Mouse (Mus musculus) midbrain, embryonic 10.5 days (tissue): ENCODE results near the gene Ino80b. TPM values are rescaled to one million over a fixed set of nuclear protein-coding genes. Genes with fewer than 3 reads are reported as not detected.

ENCODE experiments used
- DNase-seq: peaks from one replicate; pipeline ENCODE4 v3.0.0-alpha.2; 2017; ENCODE audit warnings: low spot score
- H3K27ac ChIP-seq: fragments of 300-500 bp; sonication (generic); replicated peaks from 2 replicates; pipeline ENCODE4 v1.5.1; 2016; ENCODE audit warnings: mild to moderate bottlenecking
- H3K27me3 ChIP-seq: fragments of 300-500 bp; sonication (generic); 2 replicates; pipeline ENCODE4 v1.6.1; 2016; ENCODE audit warnings: low read depth, mild to moderate bottlenecking; ENCODE audit not compliant: poor library complexity, severe bottlenecking
- H3K36me3 ChIP-seq: fragments of 300-500 bp; sonication (generic); 2 replicates; pipeline ENCODE4 v1.6.1; 2016; ENCODE audit warnings: mild to moderate bottlenecking, moderate library complexity
- H3K4me1 ChIP-seq: fragments of 300-500 bp; sonication (generic); 2 replicates; pipeline ENCODE4 v1.6.1; 2016
- H3K4me3 ChIP-seq: fragments of 300-500 bp; sonication (generic); 2 replicates; pipeline ENCODE4 v1.5.1; 2016; ENCODE audit warnings: mild to moderate bottlenecking, moderate library complexity
- H3K9me3 ChIP-seq: fragments of 300-500 bp; sonication (generic); replicated peaks from 2 replicates; pipeline ENCODE4 v1.6.1; 2016; ENCODE audit warnings: mild to moderate bottlenecking
- WGBS: fragments of 180-500 bp; shearing (Covaris S2); methylation state at CpG from one replicate; pipeline ENCODE4 v1.1.7; 2016; 5-methylcytosine and 5-hydroxymethylcytosine counted together
- microRNA counts: library from miRNA; unstranded; fragments of <30 nt; microRNA quantifications from one replicate; lab custom pipeline; 2017
- microRNA-seq: library from miRNA; unstranded; fragments of <30 nt; microRNA quantifications from one replicate; pipeline ENCODE4, GENCODE M21; 2017
- polyA plus RNA-seq: library from polyadenylated mRNA; unstranded; fragments of >200 nt; fragmentation: Nextera tagmentation; extraction: Ambion mirVana; gene quantifications from 2 replicates; pipeline ENCODE4 v1.2.1, GENCODE M21; 2016

Gene Ino80b
- polyA plus RNA-seq, 1 experiment from 2014 or later = 18.2 TPM

- Histone ChIP-seq H3K9me3 (no peaks in the 10 kb centered on the region), H3K27ac (no peak within 1 kb of the TSS), H3K27me3 (peaks cover 97% of the 10 kb centered on the region), H3K4me3 (peak within 1 kb of the TSS; percentile 40), H3K36me3 (peaks cover 10% of the 10 kb centered on the region), H3K4me1 (peaks cover 40% of the 10 kb centered on the region)
- no peak for DNase-seq
- WGBS = 2% methylated on average over 42 of the region's 42 CpGs
These were observed 38.9 kb downstream of the Ino80b start, which contains the start of gene Lbx2 for GRCm38 (mm10) chr6:83086121-83087035. Lbx2 (plus strand) TSS chr6:83086367.

GRCm38 (mm10) chr6:83084477-83084876, 40.8 kb downstream of the Ino80b start:
- H3K36me3 ChIP-seq = peaks cover 27% of the 10 kb centered on the region
- no peak overlapping the region for H3K4me3 ChIP-seq
- WGBS = 5% methylated on average over 6 of the region's 6 CpGs

GRCm38 (mm10) chr6:83083497-83083896, 41.7 kb downstream of the Ino80b start:
- no peak for DNase-seq
- H3K4me3 ChIP-seq = no peak overlapping the region
- H3K27ac ChIP-seq = no peak overlapping the region; the same call in 1 of the 2 replicates

More at GRCm38 (mm10) chr6:83084477-83084876, 40.8 kb downstream of the Ino80b start:
- no peaks in the 10 kb centered on the region for H3K9me3 ChIP-seq
- H3K27me3 ChIP-seq = peaks cover 92% of the 10 kb centered on the region
- H3K4me1 ChIP-seq = peaks cover 44% of the 10 kb centered on the region
- no peak for DNase-seq
- no peak overlapping the region for H3K27ac ChIP-seq

GRCm38 (mm10) chr6:83080210-83080609, 45.0 kb downstream of the Ino80b start:
- peaks cover 41% of the 10 kb centered on the region for H3K4me1 ChIP-seq
- no peak overlapping the region for H3K27ac ChIP-seq
- WGBS = 93% methylated on average over 5 of the region's 5 CpGs
- H3K9me3 ChIP-seq = no peaks in the 10 kb centered on the region
- H3K4me3 ChIP-seq = no peak overlapping the region
- peaks cover 75% of the 10 kb centered on the region for H3K27me3 ChIP-seq
- no peak for DNase-seq
- peaks cover 27% of the 10 kb centered on the region for H3K36me3 ChIP-seq

More at GRCm38 (mm10) chr6:83083497-83083896, 41.7 kb downstream of the Ino80b start:
- WGBS = 5% methylated on average over 5 of the region's 5 CpGs
- Histone ChIP-seq H3K4me1 (peaks cover 53% of the 10 kb centered on the region), H3K36me3 (peaks cover 27% of the 10 kb centered on the region), H3K9me3 (no peaks in the 10 kb centered on the region), H3K27me3 (peaks cover 82% of the 10 kb centered on the region)

- Histone ChIP-seq H3K36me3 (peaks cover 27% of the 10 kb centered on the region), H3K4me1 (peaks cover 28% of the 10 kb centered on the region), H3K27ac (peak overlapping the region; percentile 97), H3K27me3 (peaks cover 75% of the 10 kb centered on the region), H3K4me3 (peak overlapping the region; percentile 84), H3K9me3 (no peaks in the 10 kb centered on the region)
- peak; percentile 99 for DNase-seq
- whole genome bisulfite sequencing = under 1% methylated on average over 46 of the region's 46 CpGs
These were observed 46.8 kb downstream of the Ino80b start for GRCm38 (mm10) chr6:83078324-83078858.

- peaks cover 24% of the 10 kb centered on the region for H3K4me1 ChIP-seq
- WGBS = under 1% methylated on average over 54 of the region's 54 CpGs
- H3K27ac ChIP-seq = peak within 1 kb of the TSS; percentile 97
- no peak for DNase-seq
- H3K36me3 ChIP-seq = peaks cover 27% of the 10 kb centered on the region
- H3K9me3 ChIP-seq = no peaks in the 10 kb centered on the region
- H3K4me3 ChIP-seq = peak within 1 kb of the TSS; percentile 84
- peaks cover 75% of the 10 kb centered on the region for H3K27me3 ChIP-seq
These were observed 47.5 kb downstream of the Ino80b start, which contains the start of gene Pcgf1 for GRCm38 (mm10) chr6:83077630-83078323. Pcgf1 (plus strand) TSS chr6:83077869.

GRCm38 (mm10) chr6:83074979-83075378, 50.3 kb downstream of the Ino80b start:
- DNase-seq = no peak
- H3K27me3 ChIP-seq = peaks cover 77% of the 10 kb centered on the region
- H3K4me3 ChIP-seq = no peak overlapping the region
- no peaks in the 10 kb centered on the region for H3K9me3 ChIP-seq
- H3K4me1 ChIP-seq = peaks cover 42% of the 10 kb centered on the region
- peaks cover 3% of the 10 kb centered on the region for H3K36me3 ChIP-seq
- no peak overlapping the region for H3K27ac ChIP-seq
- 17% methylated on average over 2 of the region's 2 CpGs for WGBS

MicroRNAs within 50 kb of the gene (microRNA counts, 519-probe panel; counts per million panel counts)
- not detected for microRNA mmu-miR-3470a+mmu-miR-3470b (lab: Ali Mortazavi, UCI)

Small RNA genes lying within 50 kb of the gene (microRNA-seq; reads per million reads assigned to microRNA genes)
- gene Mir3470a = not detected

Other genes with a start within 250 kb of the Ino80b start
- gene Sema4f, start 185.7 kb downstream of the Ino80b start, polyA plus RNA-seq = 2.0 and 2.4 TPM in 2 replicates
- gene M1ap, start 178.5 kb downstream of the Ino80b start, polyA plus RNA-seq = 0.09 and 0.23 TPM in 2 replicates
- 8.8 and 9.9 TPM in 2 replicates for gene Dok1, start 92.0 kb downstream of the Ino80b start, polyA plus RNA-seq
- 7.9 and 9.3 TPM in 2 replicates for gene Loxl3, start 91.3 kb downstream of the Ino80b start, polyA plus RNA-seq
- 162 and 175 TPM in 2 replicates for gene Aup1, start 70.9 kb downstream of the Ino80b start, polyA plus RNA-seq
- 79.7 and 82.7 TPM in 2 replicates for gene Htra2, start 70.2 kb downstream of the Ino80b start, polyA plus RNA-seq
- gene Dqx1, start 67.6 kb downstream of the Ino80b start, polyA plus RNA-seq = 1.8 and 2.0 TPM in 2 replicates
- 0.79 TPM in 1 of 2 replicates, not detected in the other for gene Tlx2, start 55.1 kb downstream of the Ino80b start, polyA plus RNA-seq
- gene Pcgf1, start 47.6 kb downstream of the Ino80b start, polyA plus RNA-seq = 36.5 and 37.7 TPM in 2 replicates
- gene Lbx2, start 39.1 kb downstream of the Ino80b start, polyA plus RNA-seq = 0.29 and 0.73 TPM in 2 replicates
- gene Ccdc142, start 23.8 kb downstream of the Ino80b start, polyA plus RNA-seq = 2.0 and 3.1 TPM in 2 replicates
- 2.4 and 3.1 TPM in 2 replicates for gene Gm42688, start 23.8 kb downstream of the Ino80b start, polyA plus RNA-seq
- gene Mrpl53, start 16.4 kb downstream of the Ino80b start, polyA plus RNA-seq = 148 and 153 TPM in 2 replicates
- gene Mogs, start 9.9 kb downstream of the Ino80b start, polyA plus RNA-seq = 31.8 and 33.7 TPM in 2 replicates
- gene Wbp1, start 3.9 kb downstream of the Ino80b start, polyA plus RNA-seq = 138 and 180 TPM in 2 replicates
- 35.3 and 39.7 TPM in 2 replicates for gene Rtkn, start 10.0 kb upstream of the Ino80b start, polyA plus RNA-seq
- 13.0 and 14.6 TPM in 2 replicates for gene Wdr54, start 31.0 kb upstream of the Ino80b start, polyA plus RNA-seq
- gene 1700003E16Rik, start 31.0 kb upstream of the Ino80b start, polyA plus RNA-seq = 1.9 and 2.0 TPM in 2 replicates
- 105 and 128 TPM in 2 replicates for gene Dctn1, start 40.5 kb upstream of the Ino80b start, polyA plus RNA-seq
- 0.67 and 0.79 TPM in 2 replicates for gene Slc4a5, start 94.4 kb upstream of the Ino80b start, polyA plus RNA-seq
- 53.2 and 64.0 TPM in 2 replicates for gene Mthfd2, start 200.5 kb upstream of the Ino80b start, polyA plus RNA-seq
- 60.4 and 61.5 TPM in 2 replicates for gene Mob1a, start 200.6 kb upstream of the Ino80b start, polyA plus RNA-seq
- gene Bola3, start 223.7 kb upstream of the Ino80b start, polyA plus RNA-seq = 152 and 156 TPM in 2 replicates